Mouse (Mus musculus): ENCODE results near the gene C8g.

- TF ChIP-seq POLR2A (IDR thresholded peaks at IDR 0.05; ENCODE audit: insufficient read length, low read depth) (no peak), SRF (IDR thresholded peaks at IDR 0.05; ENCODE audit: control insufficient read depth, insufficient read length, low read depth) (no peak)
Observed at GRCm38 (mm10) chr2:25526510-25527302, 25.2 kb upstream of the C8g start.

All from myocyte (in vitro differentiated cells).